ENCODE assay signal across 27 mouse cellular contexts in the genomic region with DNA sequence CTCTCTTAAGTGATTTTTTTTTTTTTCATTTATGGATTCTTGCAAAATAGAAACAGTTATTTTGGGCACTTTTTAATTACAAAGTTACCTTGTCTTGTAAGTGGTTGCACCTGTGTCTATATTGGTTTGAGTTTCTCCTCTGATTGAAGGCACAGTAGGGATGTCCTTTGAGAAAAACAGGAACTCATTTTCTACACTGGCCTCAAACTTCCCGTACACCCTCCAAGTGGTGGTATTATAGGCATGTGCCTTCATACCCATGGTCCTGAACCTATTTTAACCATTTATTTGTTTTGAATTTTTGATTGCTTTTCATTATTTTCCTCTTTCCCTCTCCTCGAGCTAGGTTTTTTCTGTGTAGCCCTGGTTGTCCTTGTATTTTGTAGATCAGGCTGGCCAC.
"Had no signal": no experiment of that assay in that cellular context is flagged by ENCODE, and none has a peak within 500 bp of the region (broad histone marks: within the 10 kb centered on the region; RNA-seq: fewer than 3 reads in every experiment).

No protein-coding gene starts in this region.

- DNase-seq: gastrocnemius, adult 2 months; gastrocnemius, postnatal 10 days; gastrocnemius, postnatal 25 days; heart, adult 11 months; heart, adult 2 months; heart, postnatal 14 days; heart, postnatal 36 days; kidney, adult 11 months; kidney, adult 2 months; kidney, adult 9 months; kidney, postnatal 14 days; kidney, postnatal 36 days; liver had no signal

- H3K27me3 ChIP-seq: heart, embryonic 13.5 days; heart, embryonic 15.5 days; hindbrain, embryonic 12.5 days; kidney, embryonic 15.5 days; limb, embryonic 12.5 days had no signal

- H3K9ac ChIP-seq: heart, embryonic 13.5 days; heart, embryonic 15.5 days; hindbrain, embryonic 12.5 days; hindbrain, embryonic 14.5 days; kidney, embryonic 15.5 days; limb, embryonic 12.5 days had no signal

- H3K4me2 ChIP-seq: heart, embryonic 11.5 days; heart, embryonic 13.5 days; heart, embryonic 15.5 days; hindbrain, embryonic 12.5 days; hindbrain, embryonic 14.5 days; kidney, embryonic 15.5 days; limb, embryonic 12.5 days; liver, embryonic 11.5 days had no signal

- H3K4me3 ChIP-seq: gastrocnemius, adult 2 months; heart, adult 2 months; heart, embryonic 13.5 days; heart, embryonic 15.5 days; hindbrain, embryonic 10.5 days; hindbrain, embryonic 12.5 days; kidney, embryonic 15.5 days; left cerebral cortex, adult 2 months; limb, embryonic 10.5 days; limb, embryonic 12.5 days had no signal

- H3K27ac ChIP-seq: gastrocnemius, adult 2 months; heart, adult 2 months; heart, embryonic 13.5 days; heart, embryonic 15.5 days; hindbrain, embryonic 10.5 days; hindbrain, embryonic 12.5 days; hindbrain, embryonic 14.5 days; kidney, embryonic 15.5 days; kidney, postnatal 0 days; left cerebral cortex, adult 2 months; limb, embryonic 10.5 days; limb, embryonic 12.5 days had no signal

- H3K9me3 ChIP-seq: heart, embryonic 13.5 days; heart, embryonic 15.5 days; hindbrain, embryonic 10.5 days; hindbrain, embryonic 12.5 days; kidney, embryonic 15.5 days; limb, embryonic 10.5 days; limb, embryonic 12.5 days had no signal

- ATAC-seq: hindbrain, embryonic 16.5 days; intestine, embryonic 16.5 days had no signal
